Mouse (Mus musculus) embryonic facial prominence, embryonic 13.5 days (tissue): ENCODE measurements at regions not wholly inside any gene's neighbourhood (a gene's known extent, or its start where the extent isn't known, plus 50 kb on each side); places are given as distances from the start of the nearest gene placed in this dataset.

Experiments used
- ATAC-seq: fragments of 200-750 bp; cut with Nextera tagmentation; 2 replicates; pipeline ENCODE4 v1.8.0; 2017; ENCODE audit warnings: low read depth; ENCODE audit not compliant: insufficient number of reproducible peaks, insufficient read depth, low FRiP score, low TSS enrichment
- H3K27ac ChIP-seq: fragments of 300-500 bp; sonication (generic); 2 replicates; pipeline ENCODE4 v1.5.1; 2015; ENCODE audit warnings: moderate library complexity, mild to moderate bottlenecking, inconsistent platforms
- H3K27me3 ChIP-seq: fragments of 300-500 bp; sonication (generic); 2 replicates; pipeline ENCODE4 v1.6.1; 2015; ENCODE audit warnings: mild to moderate bottlenecking, inconsistent platforms
- H3K36me3 ChIP-seq: fragments of 300-500 bp; sonication (generic); 2 replicates; pipeline ENCODE4 v1.6.1; 2015; ENCODE audit warnings: mild to moderate bottlenecking, inconsistent platforms
- H3K4me1 ChIP-seq: fragments of 300-500 bp; sonication (generic); 2 replicates; pipeline ENCODE4 v1.6.1; 2015; ENCODE audit warnings: inconsistent platforms
- H3K4me2 ChIP-seq: fragments of 300-500 bp; sonication (generic); 2 replicates; pipeline ENCODE4 v1.6.1; 2015; ENCODE audit warnings: moderate library complexity, mild to moderate bottlenecking, inconsistent platforms
- H3K4me3 ChIP-seq: fragments of 300-500 bp; sonication (generic); 2 replicates; pipeline ENCODE4 v1.5.1; 2015; ENCODE audit warnings: mild to moderate bottlenecking, inconsistent platforms
- H3K9ac ChIP-seq: fragments of 300-500 bp; sonication (generic); 2 replicates; pipeline ENCODE4 v1.6.1; 2015; ENCODE audit warnings: mild to moderate bottlenecking, inconsistent platforms
- H3K9me3 ChIP-seq: fragments of 300-500 bp; sonication (generic); 2 replicates; pipeline ENCODE4 v1.6.1; 2016; ENCODE audit warnings: inconsistent platforms
- WGBS: fragments of 180-500 bp; shearing (Covaris S2); methylation state at CpG from one replicate; pipeline ENCODE4 v1.1.7; 2015; ENCODE audit warnings: mixed read lengths; 5-methylcytosine and 5-hydroxymethylcytosine counted together

DNA sequence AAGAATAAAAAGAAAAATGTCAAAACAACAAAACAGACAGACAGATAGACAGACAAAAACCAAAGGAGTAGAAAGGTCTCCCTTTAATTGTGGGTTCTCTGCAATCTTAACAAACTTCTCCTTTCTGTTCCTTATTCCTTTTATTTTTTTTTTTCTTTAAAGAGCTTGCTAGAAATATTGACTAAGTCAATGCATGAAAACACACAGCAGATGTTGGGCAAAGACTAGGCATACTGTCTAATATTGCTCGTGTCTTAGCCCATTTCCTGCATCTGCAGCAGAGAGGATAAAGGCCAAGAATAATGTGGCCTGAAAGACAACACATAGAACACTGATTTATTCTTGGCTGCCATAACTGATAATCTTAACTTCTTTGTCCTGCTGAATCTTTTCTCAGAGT is 295.6 kb downstream of the Kctd12 start:
- ATAC-seq: no peak
- Histone ChIP-seq H3K4me3 (no peak overlapping the region), H3K9me3 (no peaks in the 10 kb centered on the region), H3K27ac (no peak overlapping the region), H3K4me2 (no peak overlapping the region), H3K27me3 (no peaks in the 10 kb centered on the region), H3K9ac (no peak overlapping the region), H3K36me3 (no peaks in the 10 kb centered on the region), H3K4me1 (no peaks in the 10 kb centered on the region)
- WGBS: 44% methylated on average over 1 of the region's 1 CpGs

DNA sequence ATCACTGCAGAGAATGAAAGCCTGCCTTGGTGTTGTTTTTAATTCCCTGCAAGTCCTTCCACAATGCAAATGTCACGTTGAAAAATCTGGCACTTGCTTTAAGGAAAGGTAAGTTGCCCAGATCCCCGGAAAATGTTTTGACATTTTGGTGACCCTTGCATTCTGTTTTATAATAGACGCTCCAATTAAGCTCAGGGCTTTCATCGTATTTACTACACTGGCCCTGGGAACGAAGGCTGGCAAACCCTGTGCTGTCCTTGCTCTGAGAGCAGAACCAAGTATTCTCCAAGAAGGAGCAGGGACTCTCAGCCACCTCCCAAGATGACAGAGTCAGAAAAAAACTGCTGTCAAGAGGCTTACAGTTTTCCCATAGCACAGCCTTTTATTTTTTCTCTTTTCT is 305.9 kb downstream of the Kctd12 start:
- H3K4me2 ChIP-seq: no peak overlapping the region
- H3K27ac ChIP-seq: no peak overlapping the region
- H3K4me1 ChIP-seq: no peaks in the 10 kb centered on the region
- 44% methylated on average over 5 of the region's 5 CpGs for WGBS
- H3K4me3 ChIP-seq: no peak overlapping the region
- H3K9me3 ChIP-seq: no peaks in the 10 kb centered on the region
- ATAC-seq: no peak
- no peaks in the 10 kb centered on the region for H3K27me3 ChIP-seq
- H3K9ac ChIP-seq: no peak overlapping the region
- no peaks in the 10 kb centered on the region for H3K36me3 ChIP-seq

GRCm38 (mm10) chr14:102674635-102675034 is 307.8 kb downstream of the Kctd12 start:
- H3K9me3 ChIP-seq: no peaks in the 10 kb centered on the region
- H3K4me2 ChIP-seq: no peak overlapping the region
- no peaks in the 10 kb centered on the region for H3K4me1 ChIP-seq
- H3K27ac ChIP-seq: no peak overlapping the region
- WGBS: 85% methylated on average over 5 of the region's 5 CpGs
- no peak overlapping the region for H3K9ac ChIP-seq
- no peaks in the 10 kb centered on the region for H3K27me3 ChIP-seq
- ATAC-seq: no peak
- H3K36me3 ChIP-seq: no peaks in the 10 kb centered on the region
- no peak overlapping the region for H3K4me3 ChIP-seq

DNA sequence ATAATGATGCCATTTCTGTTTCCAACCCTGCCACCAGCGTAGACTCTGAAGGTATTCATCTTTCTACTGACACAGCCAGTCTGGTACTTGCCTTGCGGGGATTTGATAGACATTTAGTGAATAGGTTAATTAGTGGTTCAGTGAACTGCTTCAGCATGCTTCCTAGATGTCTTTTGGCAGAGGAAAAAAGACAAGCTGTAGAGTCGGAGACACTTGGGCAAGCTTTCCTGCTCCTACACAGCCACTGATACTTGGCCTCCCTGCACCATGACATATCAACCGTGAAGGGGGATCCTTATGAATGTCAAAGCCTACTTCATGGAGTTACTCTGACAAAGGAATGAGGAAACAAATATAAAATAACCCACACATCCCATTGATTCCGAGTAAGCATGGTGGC is 308.7 kb downstream of the Kctd12 start:
- no peak for ATAC-seq
- H3K4me2 ChIP-seq: no peak overlapping the region
- H3K9ac ChIP-seq: no peak overlapping the region
- 61% methylated on average over 5 of the region's 5 CpGs for WGBS
- no peak overlapping the region for H3K27ac ChIP-seq
- no peaks in the 10 kb centered on the region for H3K27me3 ChIP-seq
- no peaks in the 10 kb centered on the region for H3K36me3 ChIP-seq
- no peaks in the 10 kb centered on the region for H3K4me1 ChIP-seq
- no peak overlapping the region for H3K4me3 ChIP-seq
- H3K9me3 ChIP-seq: no peaks in the 10 kb centered on the region

- Histone ChIP-seq H3K36me3 (no peaks in the 10 kb centered on the region), H3K4me3 (no peak overlapping the region), H3K27ac (no peak overlapping the region), H3K9ac (no peak overlapping the region), H3K27me3 (no peaks in the 10 kb centered on the region), H3K4me2 (no peak overlapping the region), H3K4me1 (no peaks in the 10 kb centered on the region), H3K9me3 (no peaks in the 10 kb centered on the region)
- no peak for ATAC-seq
- 71% methylated on average over 2 of the region's 2 CpGs for WGBS
Observed at GRCm38 (mm10) chr14:102663240-102663639, 319.2 kb downstream of the Kctd12 start.

DNA sequence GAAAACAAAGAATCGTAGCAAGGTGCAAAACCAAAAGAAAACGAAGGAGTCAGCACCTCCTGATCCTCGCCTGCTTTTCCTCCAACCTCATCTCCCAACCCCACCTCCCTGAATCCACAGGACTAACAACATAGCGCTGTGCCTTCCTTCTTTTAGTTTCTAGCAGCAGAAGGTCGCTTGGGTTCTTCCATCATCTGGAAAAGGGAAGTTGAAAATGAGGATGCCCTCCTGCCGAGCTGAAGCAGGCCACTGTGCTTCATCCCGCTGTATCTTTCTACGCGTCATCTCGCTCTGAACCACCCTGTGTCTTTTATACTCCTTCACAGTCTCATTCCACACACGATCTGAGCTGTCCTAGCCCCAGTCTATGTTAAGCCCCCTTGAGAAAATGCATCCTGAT is 322.1 kb downstream of the Kctd12 start:
- H3K4me3 ChIP-seq: no peak overlapping the region
- no peaks in the 10 kb centered on the region for H3K9me3 ChIP-seq
- no peaks in the 10 kb centered on the region for H3K4me1 ChIP-seq
- ATAC-seq: no peak
- H3K4me2 ChIP-seq: no peak overlapping the region
- no peaks in the 10 kb centered on the region for H3K36me3 ChIP-seq
- no peak overlapping the region for H3K27ac ChIP-seq
- H3K9ac ChIP-seq: no peak overlapping the region
- H3K27me3 ChIP-seq: no peaks in the 10 kb centered on the region
- WGBS: 86% methylated on average over 11 of the region's 11 CpGs

DNA sequence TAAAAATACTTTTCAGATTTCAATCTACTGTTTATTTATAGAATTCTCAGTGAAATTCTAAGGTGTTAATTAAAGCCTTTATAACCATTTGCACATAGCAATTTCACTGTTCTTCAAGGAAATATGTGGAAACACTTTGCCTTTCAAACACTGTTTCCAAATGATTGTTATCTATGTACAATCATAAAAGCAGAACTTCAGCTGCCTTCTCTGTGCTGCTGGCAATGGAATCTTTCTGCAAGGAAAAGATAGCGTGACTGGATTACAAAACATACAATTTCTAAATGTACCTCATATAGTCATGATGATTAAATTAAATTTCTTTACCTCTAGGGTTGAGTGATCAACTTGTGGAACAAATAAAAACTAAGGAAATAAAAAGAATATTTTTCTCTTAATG is 326.2 kb downstream of the Kctd12 start:
- 57% methylated on average over 1 of the region's 1 CpGs for WGBS
- no peaks in the 10 kb centered on the region for H3K9me3 ChIP-seq
- no peaks in the 10 kb centered on the region for H3K4me1 ChIP-seq
- ATAC-seq: no peak
- H3K4me3 ChIP-seq: no peak overlapping the region
- no peaks in the 10 kb centered on the region for H3K36me3 ChIP-seq
- H3K27me3 ChIP-seq: no peaks in the 10 kb centered on the region
- H3K4me2 ChIP-seq: no peak overlapping the region
- H3K9ac ChIP-seq: no peak overlapping the region
- H3K27ac ChIP-seq: no peak overlapping the region

DNA sequence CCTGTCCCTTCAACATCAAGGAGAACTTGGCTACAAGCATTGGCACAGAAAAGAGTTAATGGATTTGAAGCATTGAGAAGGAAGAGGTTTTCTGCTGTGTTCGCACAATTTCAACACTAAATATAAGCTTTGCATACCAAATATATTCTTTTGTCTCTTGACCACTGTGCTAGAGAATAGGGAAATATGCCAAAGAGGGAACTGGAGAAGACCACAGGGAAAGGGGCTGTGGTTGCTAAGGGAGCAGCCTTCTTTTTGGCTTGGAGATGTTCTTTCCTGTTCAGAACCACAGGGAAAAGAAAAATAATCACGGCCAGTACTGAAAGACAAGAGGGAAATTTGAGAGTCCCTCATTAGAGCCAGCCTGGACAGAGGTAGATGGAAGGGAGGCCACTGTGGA is 352.8 kb downstream of the Kctd12 start:
- WGBS: 47% methylated on average over 2 of the region's 2 CpGs
- H3K9ac ChIP-seq: no peak overlapping the region
- ATAC-seq: no peak
- H3K9me3 ChIP-seq: no peaks in the 10 kb centered on the region
- no peaks in the 10 kb centered on the region for H3K27me3 ChIP-seq
- no peak overlapping the region for H3K27ac ChIP-seq
- H3K4me3 ChIP-seq: no peak overlapping the region
- no peak overlapping the region for H3K4me2 ChIP-seq
- H3K4me1 ChIP-seq: no peaks in the 10 kb centered on the region
- no peaks in the 10 kb centered on the region for H3K36me3 ChIP-seq

DNA sequence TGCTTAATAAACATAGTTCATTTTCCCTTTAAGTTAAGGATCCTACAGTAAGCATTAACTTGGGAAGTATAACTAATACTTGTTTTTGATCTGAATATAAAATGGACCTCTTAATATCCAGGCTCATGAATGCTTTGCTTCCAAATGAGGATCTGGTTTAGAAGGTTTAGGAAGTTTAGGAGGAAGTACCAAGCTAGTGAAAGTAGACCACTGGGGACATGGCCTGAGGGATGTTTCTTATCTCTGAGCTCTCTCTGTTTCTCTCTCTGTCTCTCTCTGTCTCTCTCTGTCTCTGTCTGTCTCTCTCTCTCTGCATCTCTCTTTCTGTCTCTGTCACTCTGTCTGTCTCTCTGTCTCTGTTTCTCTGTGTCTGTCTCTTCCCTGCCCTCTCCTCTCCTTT is 360.9 kb downstream of the Kctd12 start:
- no peak for ATAC-seq
- peaks cover 14% of the 10 kb centered on the region for H3K4me1 ChIP-seq

GRCm38 (mm10) chr14:102619056-102619455 is 363.4 kb downstream of the Kctd12 start:
- H3K4me2 ChIP-seq: peak overlapping the region; percentile 30

More for the DNA sequence above, 360.9 kb downstream of the Kctd12 start:
- no peak overlapping the region for H3K4me3 ChIP-seq
- no peak overlapping the region for H3K27ac ChIP-seq
- H3K9me3 ChIP-seq: no peaks in the 10 kb centered on the region
- H3K9ac ChIP-seq: no peak overlapping the region
- no peaks in the 10 kb centered on the region for H3K36me3 ChIP-seq
- no peaks in the 10 kb centered on the region for H3K27me3 ChIP-seq
- no peak overlapping the region for H3K4me2 ChIP-seq

GRCm38 (mm10) chr14:102615588-102616309 is 366.7 kb downstream of the Kctd12 start:
- Histone ChIP-seq H3K9ac (no peak overlapping the region), H3K36me3 (no peaks in the 10 kb centered on the region), H3K4me1 (peaks cover 14% of the 10 kb centered on the region), H3K27me3 (no peaks in the 10 kb centered on the region), H3K4me2 (no peak overlapping the region), H3K27ac (no peak overlapping the region), H3K4me3 (no peak overlapping the region), H3K9me3 (no peaks in the 10 kb centered on the region)
- ATAC-seq: no peak
- WGBS: 73% methylated on average over 7 of the region's 7 CpGs

More at GRCm38 (mm10) chr14:102619056-102619455, 363.4 kb downstream of the Kctd12 start:
- Histone ChIP-seq H3K27ac (peak overlapping the region; percentile 62; the same call in 1 of the 2 replicates), H3K9ac (no peak overlapping the region), H3K27me3 (no peaks in the 10 kb centered on the region), H3K4me3 (no peak overlapping the region), H3K36me3 (no peaks in the 10 kb centered on the region), H3K9me3 (no peaks in the 10 kb centered on the region), H3K4me1 (peaks cover 14% of the 10 kb centered on the region)
- 22% methylated on average over 4 of the region's 4 CpGs for WGBS
- ATAC-seq: no peak

DNA sequence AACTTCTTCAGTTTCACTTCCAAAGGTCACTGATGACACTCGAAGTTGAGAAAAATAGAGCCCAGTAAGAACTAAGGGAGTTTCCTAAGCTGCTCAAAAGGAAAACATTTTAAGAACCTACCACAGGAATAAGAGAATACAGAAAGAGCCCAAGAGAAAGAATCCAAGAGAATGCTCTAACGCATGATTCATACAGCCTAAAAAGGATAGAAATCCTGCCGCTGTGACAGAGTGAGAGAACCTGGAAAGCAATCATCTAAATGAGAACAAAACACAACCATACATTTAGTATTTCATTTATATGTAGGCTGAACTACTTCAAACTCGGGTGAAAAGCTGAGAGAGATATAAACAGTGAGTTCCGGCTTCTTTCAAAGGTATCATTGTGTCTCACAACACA is 376.4 kb downstream of the Kctd12 start:
- WGBS: 73% methylated on average over 5 of the region's 5 CpGs
- H3K4me2 ChIP-seq: no peak overlapping the region

More for the DNA sequence above, 376.4 kb downstream of the Kctd12 start:
- ATAC-seq: no peak
- no peak overlapping the region for H3K9ac ChIP-seq
- no peak overlapping the region for H3K27ac ChIP-seq
- peaks cover 3% of the 10 kb centered on the region; the same call in 1 of the 2 replicates for H3K4me1 ChIP-seq
- no peaks in the 10 kb centered on the region for H3K9me3 ChIP-seq
- H3K27me3 ChIP-seq: no peaks in the 10 kb centered on the region
- no peaks in the 10 kb centered on the region for H3K36me3 ChIP-seq
- no peak overlapping the region for H3K4me3 ChIP-seq
